Mouse (Mus musculus): ENCODE data around the gene Dis3l. TPM values are rescaled to one million over a fixed set of nuclear protein-coding genes. Genes with fewer than 3 reads are reported as not detected.

Dis3l gene
- 16.9 and 19.3 TPM in 2 replicates for polyA plus RNA-seq (2015; fragmentation: Nextera tagmentation; extraction: Ambion mirVana)

- 9% methylated on average over 16 of the region's 16 CpGs for WGBS
- Histone ChIP-seq H3K4me2 (peak within 1 kb of the TSS; percentile 77), H3K27ac (peak within 1 kb of the TSS; percentile 99), H3K27me3 (no peaks in the 10 kb centered on the region), H3K4me3 (peak within 1 kb of the TSS; percentile 74), H3K4me1 (peaks cover 19% of the 10 kb centered on the region), H3K9ac (peak within 1 kb of the TSS; percentile 98), H3K36me3 (peaks cover 13% of the 10 kb centered on the region), H3K9me3 (no peaks in the 10 kb centered on the region)
- no peak for ATAC-seq (ENCODE audit: insufficient number of reproducible peaks, low FRiP score, low TSS enrichment, low read depth)
Observed at GRCm38 (mm10) chr9:64341254-64341566, at the start of gene Dis3l. Gene Dis3l (minus strand): TSS chr9:64341288.

- H3K4me3 ChIP-seq, result no peak overlapping the region
- H3K9ac ChIP-seq, result no peak overlapping the region
- H3K27ac ChIP-seq, result no peak overlapping the region
- no peaks in the 10 kb centered on the region for H3K36me3 ChIP-seq
- WGBS, result 59% methylated on average over 7 of the region's 7 CpGs
- peaks cover 22% of the 10 kb centered on the region for H3K4me1 ChIP-seq
- H3K9me3 ChIP-seq, result no peaks in the 10 kb centered on the region
- H3K27me3 ChIP-seq, result peaks cover 44% of the 10 kb centered on the region
- no peak overlapping the region for H3K4me2 ChIP-seq
- ATAC-seq (ENCODE audit: insufficient number of reproducible peaks, low FRiP score, low TSS enrichment, low read depth), result no peak
Observed at GRCm38 (mm10) chr9:64389576-64390292, 48.6 kb upstream of the Dis3l start.

GRCm38 (mm10) chr9:64386466-64387211, 45.6 kb upstream of the Dis3l start:
- Histone ChIP-seq H3K4me2 (peak overlapping the region; percentile 99), H3K4me3 (peak overlapping the region; percentile 56), H3K4me1 (peaks cover 33% of the 10 kb centered on the region), H3K36me3 (no peaks in the 10 kb centered on the region), H3K27me3 (peaks cover 59% of the 10 kb centered on the region), H3K27ac (no peak overlapping the region), H3K9me3 (no peaks in the 10 kb centered on the region), H3K9ac (no peak overlapping the region)
- ATAC-seq (ENCODE audit: insufficient number of reproducible peaks, low FRiP score, low TSS enrichment, low read depth), result no peak
- 2% methylated on average over 45 of the region's 45 CpGs for WGBS

GRCm38 (mm10) chr9:64385511-64386465, 44.7 kb upstream of the Dis3l start, which contains the start of gene Megf11:
Gene Megf11 (plus strand): TSS chr9:64385626.
- peak within 1 kb of the TSS; percentile 56 for H3K4me3 ChIP-seq
- ATAC-seq (ENCODE audit: insufficient number of reproducible peaks, low FRiP score, low TSS enrichment, low read depth), result no peak
- H3K4me2 ChIP-seq, result peak within 1 kb of the TSS; percentile 99
- no peak within 1 kb of the TSS for H3K27ac ChIP-seq
- no peaks in the 10 kb centered on the region for H3K9me3 ChIP-seq
- peaks cover 33% of the 10 kb centered on the region for H3K4me1 ChIP-seq
- H3K27me3 ChIP-seq, result peaks cover 59% of the 10 kb centered on the region
- H3K9ac ChIP-seq, result peak within 1 kb of the TSS; percentile 26; the same call in 1 of the 2 replicates
- no peaks in the 10 kb centered on the region for H3K36me3 ChIP-seq
- WGBS, result under 1% methylated on average over 88 of the region's 93 CpGs

GRCm38 (mm10) chr9:64383021-64383788, 42.1 kb upstream of the Dis3l start:
- Histone ChIP-seq H3K9me3 (no peaks in the 10 kb centered on the region), H3K27me3 (peaks cover 49% of the 10 kb centered on the region), H3K27ac (no peak overlapping the region), H3K4me2 (no peak overlapping the region), H3K9ac (no peak overlapping the region), H3K4me3 (no peak overlapping the region), H3K4me1 (peaks cover 33% of the 10 kb centered on the region), H3K36me3 (no peaks in the 10 kb centered on the region)
- WGBS, result 41% methylated on average over 10 of the region's 10 CpGs
- ATAC-seq (ENCODE audit: insufficient number of reproducible peaks, low FRiP score, low TSS enrichment, low read depth), result no peak

- no peaks in the 10 kb centered on the region for H3K27me3 ChIP-seq
- H3K36me3 ChIP-seq, result no peaks in the 10 kb centered on the region
- no peaks in the 10 kb centered on the region for H3K9me3 ChIP-seq
- 87% methylated on average over 2 of the region's 2 CpGs for WGBS
- no peak overlapping the region for H3K4me2 ChIP-seq
- no peaks in the 10 kb centered on the region for H3K4me1 ChIP-seq
- no peak overlapping the region for H3K9ac ChIP-seq
- H3K27ac ChIP-seq, result no peak overlapping the region
- H3K4me3 ChIP-seq, result no peak overlapping the region
- no peak for ATAC-seq (ENCODE audit: insufficient number of reproducible peaks, low FRiP score, low TSS enrichment, low read depth)
Observed at GRCm38 (mm10) chr9:64376380-64376779, 35.3 kb upstream of the Dis3l start.

GRCm38 (mm10) chr9:64371305-64371819, 30.3 kb upstream of the Dis3l start:
- ATAC-seq (ENCODE audit: insufficient number of reproducible peaks, low FRiP score, low TSS enrichment, low read depth), result no peak
- 45% methylated on average over 11 of the region's 11 CpGs for WGBS
- H3K27ac ChIP-seq, result no peak overlapping the region
- H3K4me3 ChIP-seq, result no peak overlapping the region
- H3K9ac ChIP-seq, result no peak overlapping the region
- no peaks in the 10 kb centered on the region for H3K27me3 ChIP-seq
- no peaks in the 10 kb centered on the region for H3K9me3 ChIP-seq
- no peak overlapping the region for H3K4me2 ChIP-seq
- no peaks in the 10 kb centered on the region for H3K4me1 ChIP-seq
- H3K36me3 ChIP-seq, result no peaks in the 10 kb centered on the region

GRCm38 (mm10) chr9:64369871-64370270, 28.8 kb upstream of the Dis3l start:
- ATAC-seq (ENCODE audit: insufficient number of reproducible peaks, low FRiP score, low TSS enrichment, low read depth), result no peak
- no peak overlapping the region for H3K27ac ChIP-seq
- WGBS, result 50% methylated on average over 7 of the region's 7 CpGs

GRCm38 (mm10) chr9:64361231-64361950, 20.3 kb upstream of the Dis3l start:
- Histone ChIP-seq H3K4me1 (no peaks in the 10 kb centered on the region), H3K9me3 (no peaks in the 10 kb centered on the region), H3K9ac (no peak overlapping the region), H3K27ac (no peak overlapping the region), H3K36me3 (no peaks in the 10 kb centered on the region), H3K4me2 (no peak overlapping the region), H3K4me3 (no peak overlapping the region), H3K27me3 (no peaks in the 10 kb centered on the region)
- no peak for ATAC-seq (ENCODE audit: insufficient number of reproducible peaks, low FRiP score, low TSS enrichment, low read depth)
- 86% methylated on average over 9 of the region's 9 CpGs for WGBS

More at GRCm38 (mm10) chr9:64369871-64370270, 28.8 kb upstream of the Dis3l start:
- Histone ChIP-seq H3K36me3 (no peaks in the 10 kb centered on the region), H3K9ac (no peak overlapping the region), H3K4me1 (no peaks in the 10 kb centered on the region), H3K4me2 (no peak overlapping the region), H3K27me3 (no peaks in the 10 kb centered on the region), H3K4me3 (no peak overlapping the region), H3K9me3 (no peaks in the 10 kb centered on the region)

GRCm38 (mm10) chr9:64355627-64356026, 14.5 kb upstream of the Dis3l start:
- Histone ChIP-seq H3K9me3 (no peaks in the 10 kb centered on the region), H3K4me2 (no peak overlapping the region), H3K27ac (no peak overlapping the region), H3K4me1 (no peaks in the 10 kb centered on the region), H3K4me3 (no peak overlapping the region), H3K9ac (no peak overlapping the region), H3K36me3 (no peaks in the 10 kb centered on the region), H3K27me3 (no peaks in the 10 kb centered on the region)
- 86% methylated on average over 7 of the region's 7 CpGs for WGBS
- no peak for ATAC-seq (ENCODE audit: insufficient number of reproducible peaks, low FRiP score, low TSS enrichment, low read depth)
